Mouse (Mus musculus) forebrain, embryonic 13.5 days (tissue): ENCODE data around the gene Sgta. TPM values are rescaled to one million over a fixed set of nuclear protein-coding genes. Genes with fewer than 3 reads are reported as not detected.
"Not testable (repeated sequence)": the region's sequence is repeated elsewhere in the genome, so short reads cannot be mapped to it uniquely, and the experiment has no call there.

Source experiments
- ATAC-seq: fragments of 200-750 bp; cut with Nextera tagmentation; 2 replicates; pipeline ENCODE4 v1.8.0; 2017
- H3K27ac ChIP-seq: fragments of 300-500 bp; sonication (generic); 2 replicates; pipeline ENCODE4 v1.5.1; 2015; ENCODE audit warnings: inconsistent platforms, mild to moderate bottlenecking, moderate library complexity
- H3K27me3 ChIP-seq: fragments of 300-500 bp; sonication (generic); 2 replicates; pipeline ENCODE4 v1.6.1; 2015; ENCODE audit warnings: mild to moderate bottlenecking, inconsistent platforms
- H3K36me3 ChIP-seq: fragments of 300-500 bp; sonication (generic); 2 replicates; pipeline ENCODE4 v1.6.1; 2015; ENCODE audit warnings: mild to moderate bottlenecking, inconsistent platforms; ENCODE audit not compliant: poor library complexity, severe bottlenecking
- H3K4me1 ChIP-seq: fragments of 300-500 bp; sonication (generic); 2 replicates; pipeline ENCODE4 v1.6.1; 2015; ENCODE audit warnings: inconsistent platforms
- H3K4me2 ChIP-seq: fragments of 300-500 bp; sonication (generic); 2 replicates; pipeline ENCODE4 v1.6.1; 2015; ENCODE audit warnings: inconsistent platforms, mild to moderate bottlenecking, moderate library complexity
- H3K4me3 ChIP-seq: fragments of 300-500 bp; sonication (generic); 2 replicates; pipeline ENCODE4 v1.5.1; 2015; ENCODE audit warnings: mild to moderate bottlenecking, inconsistent platforms
- H3K9ac ChIP-seq: fragments of 300-500 bp; sonication (generic); 2 replicates; pipeline ENCODE4 v1.6.1; 2015; ENCODE audit warnings: mild to moderate bottlenecking, inconsistent platforms
- H3K9me3 ChIP-seq: fragments of 300-500 bp; sonication (generic); replicated peaks from 2 replicates; pipeline ENCODE4 v1.6.1; 2016; ENCODE audit warnings: inconsistent platforms
- WGBS: fragments of 180-500 bp; shearing (Covaris S2); methylation state at CpG from one replicate; pipeline ENCODE4 v1.1.7; 2015; 5-methylcytosine and 5-hydroxymethylcytosine counted together
- polyA plus RNA-seq: library from polyadenylated mRNA; unstranded; fragments of >200 nt; fragmentation: Nextera tagmentation; extraction: Ambion mirVana; gene quantifications from 2 replicates; pipeline ENCODE4 v1.2.1, GENCODE M21; 2015

Sgta gene
- polyA plus RNA-seq, 1 experiment from 2014 or later = 273 TPM

DNA sequence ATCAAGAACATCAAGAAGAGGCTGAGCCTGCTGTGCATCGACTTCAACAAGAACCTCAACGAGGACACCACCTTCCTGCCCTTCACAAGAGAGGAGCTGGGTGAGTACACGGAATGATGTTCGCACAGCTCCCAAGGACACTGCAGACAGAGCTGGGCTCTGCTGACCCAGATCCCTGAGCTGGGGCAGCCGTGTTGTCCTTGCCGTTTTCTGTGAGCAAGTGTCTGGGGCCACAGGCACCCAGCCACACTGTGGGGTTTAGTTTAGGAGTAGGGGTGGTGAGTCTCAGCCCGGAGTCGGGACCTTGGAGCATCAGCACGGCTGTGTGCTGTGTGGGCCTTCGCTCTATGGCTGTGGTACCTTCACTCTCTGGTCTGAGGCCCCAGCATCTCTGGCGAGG, 17.9 kb upstream of the Sgta start:
- H3K9ac ChIP-seq = 0 out of 2 replicates have a peak overlapping the region, but pooled peaks have one; percentile 34
- H3K36me3 ChIP-seq = peaks cover 99% of the 10 kb centered on the region
- H3K27ac ChIP-seq = no peak overlapping the region
- H3K27me3 ChIP-seq = no peaks in the 10 kb centered on the region
- 94% methylated on average over 11 of the region's 11 CpGs for WGBS
- no peak for ATAC-seq
- H3K4me2 ChIP-seq = no peak overlapping the region
- no peaks in the 10 kb centered on the region for H3K4me1 ChIP-seq
- no peak overlapping the region for H3K4me3 ChIP-seq
- H3K9me3 ChIP-seq = no peaks in the 10 kb centered on the region

- Histone ChIP-seq H3K9me3 (no peaks in the 10 kb centered on the region), H3K36me3 (peaks cover 87% of the 10 kb centered on the region), H3K4me1 (peaks cover 9% of the 10 kb centered on the region; the same call in 1 of the 2 replicates), H3K27me3 (no peaks in the 10 kb centered on the region), H3K4me3 (no peak overlapping the region), H3K4me2 (no peak overlapping the region), H3K9ac (no peak overlapping the region), H3K27ac (no peak overlapping the region)
- ATAC-seq = no peak
- WGBS = 92% methylated on average over 1 of the region's 1 CpGs
Observed at GRCm38 (mm10) chr10:81076356-81076755, 16.4 kb upstream of the Sgta start.

GRCm38 (mm10) chr10:81075734-81076133, 15.8 kb upstream of the Sgta start:
- 90% methylated on average over 8 of the region's 8 CpGs for WGBS
- Histone ChIP-seq H3K36me3 (peaks cover 81% of the 10 kb centered on the region), H3K4me1 (peaks cover 15% of the 10 kb centered on the region), H3K27me3 (no peaks in the 10 kb centered on the region), H3K4me3 (no peak overlapping the region), H3K9ac (no peak overlapping the region), H3K4me2 (no peak overlapping the region), H3K9me3 (no peaks in the 10 kb centered on the region), H3K27ac (no peak overlapping the region)
- ATAC-seq = no peak

- no peaks in the 10 kb centered on the region for H3K27me3 ChIP-seq
- no peak overlapping the region for H3K27ac ChIP-seq
- H3K9me3 ChIP-seq = no peaks in the 10 kb centered on the region
- H3K4me2 ChIP-seq = no peak overlapping the region
- 65% methylated on average over 7 of the region's 7 CpGs for WGBS
- no peak overlapping the region for H3K9ac ChIP-seq
- H3K4me3 ChIP-seq = no peak overlapping the region
- peaks cover 29% of the 10 kb centered on the region for H3K4me1 ChIP-seq
- peaks cover 58% of the 10 kb centered on the region for H3K36me3 ChIP-seq
- ATAC-seq = no peak
Observed at GRCm38 (mm10) chr10:81073464-81073863, 13.5 kb upstream of the Sgta start.

DNA sequence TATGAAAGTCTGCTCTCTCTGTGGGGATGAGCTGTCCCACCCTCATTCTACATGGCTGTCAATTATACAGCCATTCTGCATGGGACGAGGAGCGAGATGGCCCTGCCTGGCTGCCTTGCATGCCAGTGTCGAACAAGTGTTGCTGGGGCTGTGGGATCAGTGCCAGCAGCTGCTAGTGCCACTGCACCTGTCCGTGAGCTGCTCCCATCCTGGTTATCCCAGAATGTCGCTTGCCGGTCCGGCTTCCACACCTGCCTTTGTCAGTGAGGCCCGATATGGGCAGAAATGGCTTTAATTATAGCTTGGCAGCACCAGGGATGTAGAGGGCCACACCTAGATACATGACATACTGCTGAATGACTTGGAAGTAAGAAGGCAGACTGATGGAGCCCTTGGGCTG, 12.3 kb upstream of the Sgta start:
- H3K4me2 ChIP-seq = no peak overlapping the region
- H3K36me3 ChIP-seq = peaks cover 47% of the 10 kb centered on the region
- no peaks in the 10 kb centered on the region for H3K27me3 ChIP-seq
- no peak for ATAC-seq
- no peak overlapping the region for H3K27ac ChIP-seq
- 91% methylated on average over 8 of the region's 8 CpGs for WGBS
- H3K4me1 ChIP-seq = peaks cover 29% of the 10 kb centered on the region
- H3K4me3 ChIP-seq = no peak overlapping the region
- peak overlapping the region; percentile 1; the same call in 1 of the 2 replicates for H3K9ac ChIP-seq
- no peaks in the 10 kb centered on the region for H3K9me3 ChIP-seq

DNA sequence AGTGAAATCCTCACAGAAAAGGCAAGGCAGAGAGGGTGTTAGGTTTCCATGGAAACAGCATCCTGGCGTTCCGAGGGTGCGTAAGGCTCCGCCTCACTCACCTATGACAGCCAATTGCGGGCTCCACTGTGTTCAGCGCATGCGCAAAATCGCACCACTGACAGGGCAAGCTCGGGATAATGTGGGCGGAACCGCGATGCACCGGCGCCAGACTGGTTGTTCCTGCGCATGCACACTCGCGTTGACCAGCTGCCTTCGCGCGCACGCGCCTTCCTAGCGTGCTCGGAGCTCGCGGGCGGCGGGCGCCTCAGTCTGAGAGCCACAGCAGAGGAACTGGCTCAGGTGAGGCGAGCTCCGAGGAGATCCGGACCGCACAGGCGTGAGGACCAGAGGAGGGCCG, 9.9 kb upstream of the Sgta start, which contains the start of gene Thop1:
Gene Thop1, plus strand, starts transcription at position 200 of the 400 bp plus-strand sequence.
- Histone ChIP-seq H3K27ac (peak within 1 kb of the TSS; percentile 55), H3K9me3 (no peaks in the 10 kb centered on the region), H3K4me2 (peak within 1 kb of the TSS; percentile 78), H3K4me1 (peaks cover 29% of the 10 kb centered on the region), H3K9ac (peak within 1 kb of the TSS; percentile 91), H3K36me3 (peaks cover 23% of the 10 kb centered on the region), H3K4me3 (peak within 1 kb of the TSS; percentile 70), H3K27me3 (no peaks in the 10 kb centered on the region)
- ATAC-seq = peak; percentile 97
- under 1% methylated on average over 35 of the region's 35 CpGs for WGBS

DNA sequence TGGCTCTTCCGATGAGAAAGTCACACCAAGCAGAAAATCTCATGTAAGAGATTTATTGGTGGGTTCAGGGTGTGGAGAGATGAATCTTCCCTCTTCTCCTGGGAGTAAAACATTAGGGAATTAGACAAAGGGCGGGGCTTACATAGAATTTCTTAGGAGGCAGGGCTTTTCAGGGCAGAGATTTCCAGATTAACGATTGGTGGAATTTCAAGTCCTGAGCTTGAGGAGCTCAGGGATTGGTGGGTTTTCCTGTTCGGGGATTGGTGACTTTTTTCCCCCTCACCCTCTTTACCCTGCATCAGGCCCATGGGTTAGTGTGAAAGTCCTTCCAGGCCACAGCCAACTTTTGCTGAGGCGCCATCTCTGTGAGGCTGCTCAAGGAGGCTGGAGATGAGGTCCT, 8.7 kb upstream of the Sgta start:
- H3K36me3 ChIP-seq = peaks cover 11% of the 10 kb centered on the region
- no peak overlapping the region for H3K4me2 ChIP-seq
- no peak overlapping the region for H3K27ac ChIP-seq
- ATAC-seq = no peak
- peaks cover 29% of the 10 kb centered on the region for H3K4me1 ChIP-seq
- no peaks in the 10 kb centered on the region for H3K27me3 ChIP-seq
- H3K9me3 ChIP-seq = no peaks in the 10 kb centered on the region
- 75% methylated on average over 5 of the region's 5 CpGs for WGBS
- H3K9ac ChIP-seq = 0 out of 2 replicates have a peak overlapping the region, but pooled peaks have one; percentile 9
- no peak overlapping the region for H3K4me3 ChIP-seq

GRCm38 (mm10) chr10:81064519-81064918, 4.5 kb upstream of the Sgta start:
- 0 out of 2 replicates have a peak overlapping the region, but pooled peaks have one; percentile 26 for H3K9ac ChIP-seq
- H3K27me3 ChIP-seq, H3K36me3 ChIP-seq, H3K27ac ChIP-seq, ATAC-seq, H3K4me1 ChIP-seq, H3K4me2 ChIP-seq, H3K4me3 ChIP-seq, H3K9me3 ChIP-seq: not testable (repeated sequence)
- WGBS = 90% methylated on average over 8 of the region's 8 CpGs

DNA sequence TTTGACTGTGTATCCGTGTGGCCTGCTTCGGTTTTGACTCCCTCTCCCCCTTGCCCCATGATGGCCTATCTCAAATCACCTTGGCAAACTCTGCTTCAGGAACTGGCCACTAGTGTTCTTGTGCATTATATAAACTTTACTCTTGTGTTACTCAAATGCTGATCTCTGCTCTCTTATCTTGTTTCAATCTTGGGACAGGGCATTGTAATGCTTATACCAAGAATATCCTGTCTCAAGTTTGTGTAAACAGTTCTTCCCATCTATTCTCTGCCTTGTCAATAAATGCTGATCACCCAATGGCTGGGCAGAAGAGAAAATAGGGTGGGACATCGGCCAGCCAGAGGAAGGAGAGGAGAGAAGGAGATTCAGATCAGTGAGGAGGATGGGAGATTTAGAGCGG, 2.7 kb upstream of the Sgta start:
- Histone ChIP-seq H3K4me2 (no peak overlapping the region), H3K4me1 (peaks cover 20% of the 10 kb centered on the region), H3K9ac (no peak overlapping the region), H3K27ac (no peak overlapping the region), H3K9me3 (no peaks in the 10 kb centered on the region), H3K4me3 (no peak overlapping the region), H3K27me3 (no peaks in the 10 kb centered on the region), H3K36me3 (no peaks in the 10 kb centered on the region)
- WGBS = 61% methylated on average over 4 of the region's 4 CpGs
- no peak for ATAC-seq

DNA sequence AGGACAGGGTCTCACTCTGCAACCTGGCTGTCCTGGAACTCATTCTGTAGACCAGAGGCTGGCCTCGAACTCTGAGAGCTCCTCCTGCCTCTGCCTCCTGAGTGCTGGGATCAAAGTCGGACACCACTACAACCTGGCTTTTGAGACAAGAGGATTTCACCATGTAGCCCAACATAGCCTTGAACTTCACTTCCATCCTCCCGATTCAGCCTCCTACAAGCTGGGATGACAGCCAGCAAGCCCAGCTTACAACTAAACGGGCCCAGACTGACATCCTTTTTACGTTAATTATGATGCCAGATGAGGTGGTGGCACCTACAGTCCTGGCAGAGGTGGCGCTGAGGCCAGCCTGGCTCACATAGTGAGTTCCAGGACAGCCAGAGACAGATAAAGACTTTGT, 1.1 kb downstream of the Sgta start:
- Histone ChIP-seq H3K9ac (peak overlapping the region; percentile 87), H3K4me2 (peak overlapping the region; percentile 93), H3K4me3 (peak overlapping the region; percentile 81), H3K27me3 (no peaks in the 10 kb centered on the region), H3K9me3 (no peaks in the 10 kb centered on the region), H3K36me3 (peaks cover 11% of the 10 kb centered on the region; the same call in 1 of the 2 replicates), H3K4me1 (peaks cover 35% of the 10 kb centered on the region), H3K27ac (no peak overlapping the region)
- 90% methylated on average over 6 of the region's 6 CpGs for WGBS
- no peak for ATAC-seq

GRCm38 (mm10) chr10:81057406-81058130, 2.4 kb downstream of the Sgta start:
- Histone ChIP-seq H3K36me3 (peaks cover 13% of the 10 kb centered on the region), H3K4me3 (0 out of 2 replicates have a peak overlapping the region, but pooled peaks have one; percentile 2), H3K27me3 (no peaks in the 10 kb centered on the region), H3K4me1 (peaks cover 35% of the 10 kb centered on the region), H3K4me2 (no peak overlapping the region), H3K9me3 (no peaks in the 10 kb centered on the region), H3K27ac (no peak overlapping the region), H3K9ac (peak overlapping the region; percentile 30; the same call in 1 of the 2 replicates)
- 93% methylated on average over 23 of the region's 23 CpGs for WGBS
- no peak for ATAC-seq

DNA sequence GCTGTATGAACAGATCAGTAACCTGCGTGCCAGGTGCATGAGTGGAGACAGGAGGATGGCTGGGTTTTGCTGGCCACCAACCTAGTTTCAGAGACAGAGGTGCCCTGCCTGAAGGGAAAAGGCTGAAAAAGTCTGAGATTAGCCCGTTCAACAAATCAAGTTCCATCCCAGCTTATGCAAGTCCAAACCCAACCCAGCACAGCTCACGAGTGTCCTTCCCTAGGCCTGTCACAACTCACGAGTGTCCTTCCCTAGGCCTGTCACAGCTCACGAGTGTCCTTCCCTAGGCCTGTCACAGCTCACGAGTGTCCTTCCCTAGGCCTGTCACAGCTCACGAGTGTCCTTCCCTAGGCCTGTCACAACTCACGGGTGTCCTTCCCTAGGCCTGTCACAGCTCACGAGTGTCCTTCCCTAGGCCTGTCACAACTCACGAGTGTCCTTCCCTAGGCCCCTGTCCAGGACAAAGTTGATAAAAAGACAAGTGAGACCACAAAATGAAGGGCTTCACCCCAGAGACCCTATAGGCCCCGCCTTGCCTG, 4.1 kb downstream of the Sgta start:
- not testable (repeated sequence) for ATAC-seq, H3K9ac ChIP-seq, H3K27ac ChIP-seq, H3K4me3 ChIP-seq, H3K4me2 ChIP-seq, H3K9me3 ChIP-seq, H3K27me3 ChIP-seq
- peaks cover 35% of the 10 kb centered on the region for H3K4me1 ChIP-seq
- H3K36me3 ChIP-seq = peaks cover 30% of the 10 kb centered on the region
- 88% methylated on average over 11 of the region's 11 CpGs for WGBS
